Mouse (Mus musculus) large intestine, adult 2 months (tissue): ENCODE data around the gene Cpvl. TPM values are rescaled to one million over a fixed set of nuclear protein-coding genes. Genes with fewer than 3 reads are reported as not detected.

ENCODE experiments used
- DNase-seq: peaks from one replicate; pipeline ENCODE4 v3.0.0-alpha.2; 2012; ENCODE audit warnings: low read depth, low spot score
- WGBS: fragments of 180-500 bp; shearing (Covaris S2); methylation state at CpG from one replicate; pipeline ENCODE4 v1.1.7; 2018; 5-methylcytosine and 5-hydroxymethylcytosine counted together
- polyA plus RNA-seq: library from polyadenylated mRNA; depleted of rRNA; stranded (reverse); fragments of >200 nt; gene quantifications from 2 replicates; pipeline ENCODE4 v1.2.3, GENCODE M21; 2012; rRNA removed

Cpvl gene
- polyA plus RNA-seq, 1 experiment = 0.05 TPM

GRCm38 (mm10) chr6:53853546-53853945 is 124.9 kb downstream of the Cpvl start:
- DNase-seq = no peak
- WGBS = 33% methylated on average over 3 of the region's 3 CpGs

DNA sequence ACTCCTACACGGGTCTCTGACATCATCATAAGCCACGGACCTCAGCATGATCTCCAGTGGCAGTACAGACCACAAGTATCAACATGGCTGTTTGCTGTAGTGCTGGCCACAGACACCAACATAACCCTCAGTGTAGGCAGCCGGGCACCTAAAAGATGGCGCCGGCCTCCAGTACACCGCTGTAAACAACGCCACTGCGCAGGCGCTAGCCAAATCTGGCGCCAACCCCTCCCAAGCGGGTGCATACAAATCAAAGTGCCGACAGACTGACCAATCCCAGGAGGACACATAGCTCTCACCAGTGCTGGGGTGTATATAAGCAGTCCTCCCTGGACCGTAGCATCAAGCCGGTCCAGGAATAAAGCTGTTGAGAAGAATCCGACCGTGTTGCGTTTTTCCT is 133.8 kb downstream of the Cpvl start:
- WGBS = 92% methylated on average over 17 of the region's 17 CpGs
- no peak for DNase-seq

- no peak for DNase-seq
- 46% methylated on average over 4 of the region's 4 CpGs for WGBS
Observed at GRCm38 (mm10) chr6:53825213-53825612, 153.3 kb downstream of the Cpvl start.

Other genes with a start within 250 kb of the Cpvl start
- 3.0 and 5.0 TPM in 2 replicates for gene Tril, start 157.8 kb downstream of the Cpvl start, polyA plus RNA-seq
- 12.5 and 22.5 TPM in 2 replicates for gene Chn2, start 60.9 kb upstream of the Cpvl start, polyA plus RNA-seq